Mouse (Mus musculus) kidney, adult 2 months (tissue): ENCODE data around the gene Prkci.

Source experiments
- CTCF ChIP-seq: fragments of 200-500 bp; conservative IDR thresholded peaks from 2 replicates; pipeline ENCODE4 v1.5.1; 2011; ENCODE audit warnings: low read depth, mild to moderate bottlenecking, control low read depth, low read length, moderate library complexity, mixed read lengths; ENCODE audit not compliant: insufficient read depth, insufficient read length
- POLR2A ChIP-seq: fragments of 200-500 bp; IDR thresholded peaks from one replicate; pipeline ENCODE4 v1.6.1; 2011; ENCODE audit warnings: low read depth, low read length, control low read depth

GRCm38 (mm10) chr3:31001048-31001676 is 5.6 kb downstream of the Prkci start:
- no peak for TF ChIP-seq CTCF
- TF ChIP-seq POLR2A = no peak
